Mouse (Mus musculus) liver, embryonic 13.5 days (tissue): ENCODE data around the gene Ift81. TPM values are rescaled to one million over a fixed set of nuclear protein-coding genes. Genes with fewer than 3 reads are reported as not detected.

Experiments
- ATAC-seq: fragments of 200-750 bp; cut with Nextera tagmentation; 2 replicates; pipeline ENCODE4 v1.8.0; 2017; ENCODE audit warnings: low read depth, mild to moderate bottlenecking, moderate number of reproducible peaks, moderate library complexity
- DNase-seq: peaks from one replicate; pipeline ENCODE4 v3.0.0; 2022
- H3K27ac ChIP-seq: fragments of 300-500 bp; sonication (generic); 2 replicates; pipeline ENCODE4 v1.5.1; 2015; ENCODE audit warnings: moderate library complexity, mild to moderate bottlenecking, inconsistent platforms
- H3K27me3 ChIP-seq: fragments of 300-500 bp; sonication (generic); 2 replicates; pipeline ENCODE4 v1.6.1; 2015; ENCODE audit warnings: mild to moderate bottlenecking, inconsistent platforms
- H3K36me3 ChIP-seq: fragments of 300-500 bp; sonication (generic); 2 replicates; pipeline ENCODE4 v1.6.1; 2015; ENCODE audit warnings: mild to moderate bottlenecking, inconsistent platforms
- H3K4me1 ChIP-seq: fragments of 300-500 bp; sonication (generic); replicated peaks from 2 replicates; pipeline ENCODE4 v1.6.1; 2015; ENCODE audit warnings: inconsistent platforms
- H3K4me2 ChIP-seq: fragments of 300-500 bp; sonication (generic); 2 replicates; pipeline ENCODE4 v1.6.1; 2015; ENCODE audit warnings: inconsistent platforms, mild to moderate bottlenecking, moderate library complexity
- H3K4me3 ChIP-seq: fragments of 300-500 bp; sonication (generic); replicated peaks from 2 replicates; pipeline ENCODE4 v1.5.1; 2015; ENCODE audit warnings: mild to moderate bottlenecking, inconsistent platforms
- H3K9ac ChIP-seq: fragments of 300-500 bp; sonication (generic); 2 replicates; pipeline ENCODE4 v1.6.1; 2015; ENCODE audit warnings: mild to moderate bottlenecking, inconsistent platforms
- H3K9me3 ChIP-seq: fragments of 300-500 bp; sonication (generic); replicated peaks from 2 replicates; pipeline ENCODE4 v1.6.1; 2016; ENCODE audit warnings: inconsistent platforms
- WGBS: fragments of 180-500 bp; shearing (Covaris S2); methylation state at CpG from one replicate; pipeline ENCODE4 v1.1.7; 2015; ENCODE audit not compliant: insufficient replicate concordance; 5-methylcytosine and 5-hydroxymethylcytosine counted together
- polyA plus RNA-seq: library from polyadenylated mRNA; unstranded; fragments of >200 nt; fragmentation: Nextera tagmentation; extraction: Ambion mirVana; gene quantifications from 2 replicates; pipeline ENCODE4 v1.2.1, GENCODE M21; 2015

Gene Ift81
- polyA plus RNA-seq, 1 experiment from 2014 or later: 3.0 TPM

- Histone ChIP-seq H3K9me3 (no peaks in the 10 kb centered on the region), H3K4me3 (no peak overlapping the region), H3K27ac (no peak overlapping the region), H3K4me2 (no peak overlapping the region), H3K36me3 (no peaks in the 10 kb centered on the region), H3K9ac (no peak overlapping the region), H3K27me3 (no peaks in the 10 kb centered on the region), H3K4me1 (peaks cover 25% of the 10 kb centered on the region)
- ATAC-seq (peak; percentile 49; the same call in 1 of the 2 replicates), DNase-seq (no peak)
- 53% methylated on average over 11 of the region's 11 CpGs for WGBS
These were observed 10.7 kb upstream of the Ift81 start for GRCm38 (mm10) chr5:122624952-122625479.

GRCm38 (mm10) chr5:122623861-122624260 is 9.5 kb upstream of the Ift81 start:
- Histone ChIP-seq H3K36me3 (no peaks in the 10 kb centered on the region), H3K27me3 (no peaks in the 10 kb centered on the region), H3K9me3 (no peaks in the 10 kb centered on the region), H3K4me2 (no peak overlapping the region), H3K27ac (no peak overlapping the region), H3K4me1 (peaks cover 25% of the 10 kb centered on the region), H3K4me3 (no peak overlapping the region), H3K9ac (no peak overlapping the region)
- DNase-seq (no peak), ATAC-seq (no peak)
- WGBS: 41% methylated on average over 9 of the region's 9 CpGs

DNA sequence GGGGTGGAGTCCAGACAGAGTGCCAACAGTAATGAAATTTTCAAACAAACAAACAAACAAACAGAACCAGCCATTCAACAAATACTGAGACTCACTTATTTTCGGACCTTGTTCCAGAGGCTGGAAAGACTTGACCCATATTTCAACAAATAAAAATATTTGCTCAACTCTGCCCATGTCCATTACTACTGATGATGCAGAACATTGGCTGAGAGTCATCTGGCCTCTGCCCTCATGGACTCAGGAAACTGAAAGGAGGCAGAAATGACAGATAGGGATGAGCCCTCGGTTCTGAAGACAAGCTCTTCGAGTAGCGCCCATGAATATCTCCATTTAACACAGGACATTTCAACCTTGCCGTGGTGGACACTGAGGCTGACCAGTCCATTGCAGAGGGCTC is 8.2 kb upstream of the Ift81 start:
- Histone ChIP-seq H3K9ac (no peak overlapping the region), H3K4me2 (no peak overlapping the region), H3K4me1 (peaks cover 25% of the 10 kb centered on the region), H3K36me3 (no peaks in the 10 kb centered on the region), H3K27ac (no peak overlapping the region), H3K27me3 (no peaks in the 10 kb centered on the region), H3K4me3 (no peak overlapping the region), H3K9me3 (no peaks in the 10 kb centered on the region)
- no peak for DNase-seq
- WGBS: 66% methylated on average over 5 of the region's 5 CpGs
- no peak for ATAC-seq

- no peak for ATAC-seq
- WGBS: 31% methylated on average over 7 of the region's 7 CpGs
- H3K9me3 ChIP-seq: no peaks in the 10 kb centered on the region
- H3K36me3 ChIP-seq: no peaks in the 10 kb centered on the region
- H3K4me3 ChIP-seq: no peak overlapping the region
- H3K4me2 ChIP-seq: no peak overlapping the region
- no peaks in the 10 kb centered on the region for H3K27me3 ChIP-seq
- no peak overlapping the region for H3K9ac ChIP-seq
- DNase-seq: no peak
- H3K27ac ChIP-seq: peak overlapping the region; percentile 7; the same call in 1 of the 2 replicates
- peaks cover 25% of the 10 kb centered on the region for H3K4me1 ChIP-seq
These were observed 7.1 kb upstream of the Ift81 start for GRCm38 (mm10) chr5:122621376-122621886.

DNA sequence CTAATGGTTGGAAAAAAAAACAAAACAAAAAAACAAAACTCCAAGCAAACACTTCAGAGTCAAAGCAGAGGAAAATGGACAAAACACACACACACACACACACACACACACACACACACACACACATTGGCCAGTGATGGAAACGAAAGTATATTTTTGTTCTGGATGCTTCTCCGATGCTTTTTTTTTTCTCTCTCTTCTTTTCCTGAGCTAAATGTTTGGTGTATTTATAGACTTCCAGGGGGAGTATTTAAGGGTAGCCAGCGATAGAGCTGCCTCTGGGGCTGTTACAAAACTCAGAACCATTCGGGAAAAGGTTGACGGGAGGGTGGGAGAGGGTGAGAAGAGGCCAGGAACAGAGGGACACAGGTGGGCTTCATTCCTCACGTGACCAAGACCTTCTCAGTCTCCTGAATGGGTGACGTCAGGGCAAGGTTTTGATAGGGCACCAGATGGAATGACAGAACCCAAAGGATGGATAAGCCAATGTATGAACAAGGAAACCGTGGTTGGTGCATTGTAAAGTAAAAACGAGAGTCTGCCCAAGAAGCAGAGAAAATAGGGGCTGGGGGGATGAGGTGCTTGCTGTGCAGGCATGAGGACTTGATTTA is 5.5 kb upstream of the Ift81 start:
- no peaks in the 10 kb centered on the region for H3K36me3 ChIP-seq
- no peaks in the 10 kb centered on the region for H3K9me3 ChIP-seq
- no peak for ATAC-seq
- H3K9ac ChIP-seq: no peak overlapping the region
- H3K4me3 ChIP-seq: no peak overlapping the region
- no peak overlapping the region for H3K4me2 ChIP-seq
- DNase-seq: no peak
- H3K27me3 ChIP-seq: 0 out of 2 replicates have a peak, but pooled peaks cover 3% of the 10 kb centered on the region
- WGBS: 64% methylated on average over 9 of the region's 9 CpGs
- peaks cover 20% of the 10 kb centered on the region for H3K4me1 ChIP-seq
- no peak overlapping the region for H3K27ac ChIP-seq

GRCm38 (mm10) chr5:122617718-122618117 is 3.4 kb upstream of the Ift81 start:
- no peak overlapping the region for H3K27ac ChIP-seq
- WGBS: 63% methylated on average over 5 of the region's 5 CpGs
- H3K9ac ChIP-seq: no peak overlapping the region
- H3K9me3 ChIP-seq: no peaks in the 10 kb centered on the region
- H3K4me1 ChIP-seq: peaks cover 19% of the 10 kb centered on the region
- no peak overlapping the region for H3K4me2 ChIP-seq
- no peak overlapping the region for H3K4me3 ChIP-seq
- ATAC-seq: no peak
- no peak for DNase-seq
- H3K27me3 ChIP-seq: peaks cover 13% of the 10 kb centered on the region
- H3K36me3 ChIP-seq: no peaks in the 10 kb centered on the region

DNA sequence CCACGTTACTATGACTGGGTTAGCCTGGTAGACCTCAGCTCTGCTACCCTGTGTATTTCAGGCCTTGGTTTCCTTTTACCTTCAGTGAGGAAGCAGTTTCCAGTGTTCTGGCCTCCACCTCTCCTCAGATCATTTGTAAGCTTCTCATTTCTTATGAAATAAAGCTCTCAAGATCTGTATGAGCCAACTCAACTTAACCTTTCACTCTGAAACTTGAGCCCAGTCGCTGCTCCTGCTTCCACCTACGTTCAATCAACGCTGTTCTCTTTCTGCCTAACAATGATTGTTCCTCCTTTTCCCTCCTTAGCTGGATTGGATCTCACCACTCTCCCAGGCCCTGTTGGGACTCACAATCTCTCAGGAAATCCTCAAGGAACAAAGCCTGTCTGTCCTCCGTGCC is 2.7 kb downstream of the Ift81 start:
- peaks cover 17% of the 10 kb centered on the region for H3K27me3 ChIP-seq
- H3K4me3 ChIP-seq: no peak overlapping the region
- no peak overlapping the region for H3K9ac ChIP-seq
- 52% methylated on average over 5 of the region's 5 CpGs for WGBS
- H3K27ac ChIP-seq: no peak overlapping the region
- H3K4me1 ChIP-seq: peaks cover 14% of the 10 kb centered on the region
- no peaks in the 10 kb centered on the region for H3K36me3 ChIP-seq
- DNase-seq: no peak
- no peaks in the 10 kb centered on the region for H3K9me3 ChIP-seq
- ATAC-seq: no peak
- no peak overlapping the region for H3K4me2 ChIP-seq

GRCm38 (mm10) chr5:122604894-122605293 is 9.4 kb downstream of the Ift81 start:
- H3K27me3 ChIP-seq: no peaks in the 10 kb centered on the region
- DNase-seq: no peak
- WGBS: 66% methylated on average over 2 of the region's 2 CpGs
- no peaks in the 10 kb centered on the region for H3K9me3 ChIP-seq
- ATAC-seq: no peak
- no peak overlapping the region for H3K4me2 ChIP-seq
- no peaks in the 10 kb centered on the region for H3K36me3 ChIP-seq
- no peak overlapping the region for H3K9ac ChIP-seq
- H3K27ac ChIP-seq: no peak overlapping the region
- H3K4me1 ChIP-seq: peaks cover 11% of the 10 kb centered on the region
- H3K4me3 ChIP-seq: no peak overlapping the region

DNA sequence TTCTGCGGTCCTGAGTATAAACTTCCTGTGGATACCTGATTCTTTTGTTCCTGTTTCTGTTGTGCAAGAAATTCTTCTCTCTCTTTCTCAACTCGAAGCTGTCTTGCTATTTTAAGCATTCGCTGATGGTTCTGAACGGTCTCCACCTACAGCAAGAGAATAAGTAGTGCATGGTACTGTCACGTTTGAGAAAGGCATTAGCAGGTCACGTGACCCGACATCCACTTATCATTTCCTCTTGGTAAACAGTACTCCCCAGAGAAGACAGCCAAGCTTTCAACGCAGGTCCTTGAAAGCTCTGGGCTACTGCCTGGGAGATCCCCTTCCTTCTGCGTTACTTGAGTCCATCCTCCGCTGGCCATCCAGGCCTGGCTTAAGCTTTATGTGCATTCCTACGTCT is 12.1 kb downstream of the Ift81 start:
- ATAC-seq (no peak), DNase-seq (no peak)
- Histone ChIP-seq H3K27me3 (no peaks in the 10 kb centered on the region), H3K4me3 (no peak overlapping the region), H3K9ac (no peak overlapping the region), H3K4me2 (no peak overlapping the region), H3K9me3 (no peaks in the 10 kb centered on the region), H3K27ac (no peak overlapping the region), H3K4me1 (peaks cover 11% of the 10 kb centered on the region), H3K36me3 (0 out of 2 replicates have a peak, but pooled peaks cover 3% of the 10 kb centered on the region)
- 25% methylated on average over 11 of the region's 11 CpGs for WGBS

DNA sequence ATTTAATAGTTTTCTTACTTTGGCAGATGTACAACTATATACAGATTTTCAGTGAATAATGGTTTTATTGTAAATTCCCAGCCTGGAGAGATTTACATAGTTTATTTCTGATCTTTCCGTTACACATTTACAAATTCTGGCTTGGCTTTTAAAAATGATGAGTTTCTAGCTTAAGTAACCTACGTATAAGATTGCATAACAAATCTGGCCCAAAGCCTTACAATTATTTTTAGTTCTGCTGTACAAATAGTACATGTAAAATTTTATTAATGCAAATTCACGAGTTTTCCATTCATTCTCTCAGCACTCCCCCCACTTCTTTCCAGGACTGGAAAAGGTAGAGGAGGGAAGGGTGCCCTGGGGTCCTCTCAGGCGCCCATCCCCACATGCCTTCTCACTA is 18.8 kb downstream of the Ift81 start:
- Histone ChIP-seq H3K9me3 (no peaks in the 10 kb centered on the region), H3K4me1 (no peaks in the 10 kb centered on the region), H3K27ac (no peak overlapping the region), H3K4me3 (no peak overlapping the region), H3K4me2 (no peak overlapping the region), H3K27me3 (no peaks in the 10 kb centered on the region), H3K36me3 (0 out of 2 replicates have a peak, but pooled peaks cover 3% of the 10 kb centered on the region), H3K9ac (no peak overlapping the region)
- 65% methylated on average over 4 of the region's 4 CpGs for WGBS
- DNase-seq (no peak), ATAC-seq (no peak)

DNA sequence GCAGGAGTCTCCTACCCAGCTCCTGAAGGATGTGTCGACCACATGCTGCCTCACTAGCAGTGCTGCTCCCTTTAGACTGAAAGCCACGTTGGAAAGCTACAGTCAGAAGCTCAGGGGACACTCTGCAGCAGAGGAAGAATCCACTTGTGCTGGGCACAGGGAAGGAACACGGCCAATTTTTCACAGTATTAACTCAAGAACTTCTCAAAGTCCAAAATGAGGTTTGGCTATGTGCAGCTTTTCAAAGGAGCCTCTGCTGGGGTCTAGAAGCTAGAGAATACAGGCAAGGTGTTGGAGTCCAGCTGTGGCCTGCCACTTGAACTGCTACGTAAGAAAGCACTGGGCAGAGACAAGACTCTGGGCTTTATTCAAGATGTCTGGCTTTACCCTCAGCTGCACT is 24.4 kb downstream of the Ift81 start:
- no peak for DNase-seq
- no peak for ATAC-seq
- H3K4me2 ChIP-seq: no peak overlapping the region
- H3K4me3 ChIP-seq: no peak overlapping the region
- 63% methylated on average over 4 of the region's 4 CpGs for WGBS
- no peak overlapping the region for H3K9ac ChIP-seq
- no peak overlapping the region for H3K27ac ChIP-seq
- H3K36me3 ChIP-seq: no peaks in the 10 kb centered on the region
- no peaks in the 10 kb centered on the region; the same call in 1 of the 2 replicates for H3K4me1 ChIP-seq
- H3K27me3 ChIP-seq: no peaks in the 10 kb centered on the region; the same call in 1 of the 2 replicates
- no peaks in the 10 kb centered on the region for H3K9me3 ChIP-seq

- Histone ChIP-seq H3K27ac (no peak overlapping the region), H3K9me3 (no peaks in the 10 kb centered on the region), H3K4me2 (no peak overlapping the region), H3K36me3 (no peaks in the 10 kb centered on the region), H3K4me3 (no peak overlapping the region), H3K4me1 (no peaks in the 10 kb centered on the region; the same call in 1 of the 2 replicates), H3K27me3 (no peaks in the 10 kb centered on the region; the same call in 1 of the 2 replicates), H3K9ac (no peak overlapping the region)
- no peak for DNase-seq
- WGBS: 61% methylated on average over 9 of the region's 9 CpGs
- ATAC-seq: no peak
These were observed 28.8 kb downstream of the Ift81 start for GRCm38 (mm10) chr5:122585546-122585945.
